8 mouse cellular contexts compared by ENCODE assay signal in the genomic region with DNA sequence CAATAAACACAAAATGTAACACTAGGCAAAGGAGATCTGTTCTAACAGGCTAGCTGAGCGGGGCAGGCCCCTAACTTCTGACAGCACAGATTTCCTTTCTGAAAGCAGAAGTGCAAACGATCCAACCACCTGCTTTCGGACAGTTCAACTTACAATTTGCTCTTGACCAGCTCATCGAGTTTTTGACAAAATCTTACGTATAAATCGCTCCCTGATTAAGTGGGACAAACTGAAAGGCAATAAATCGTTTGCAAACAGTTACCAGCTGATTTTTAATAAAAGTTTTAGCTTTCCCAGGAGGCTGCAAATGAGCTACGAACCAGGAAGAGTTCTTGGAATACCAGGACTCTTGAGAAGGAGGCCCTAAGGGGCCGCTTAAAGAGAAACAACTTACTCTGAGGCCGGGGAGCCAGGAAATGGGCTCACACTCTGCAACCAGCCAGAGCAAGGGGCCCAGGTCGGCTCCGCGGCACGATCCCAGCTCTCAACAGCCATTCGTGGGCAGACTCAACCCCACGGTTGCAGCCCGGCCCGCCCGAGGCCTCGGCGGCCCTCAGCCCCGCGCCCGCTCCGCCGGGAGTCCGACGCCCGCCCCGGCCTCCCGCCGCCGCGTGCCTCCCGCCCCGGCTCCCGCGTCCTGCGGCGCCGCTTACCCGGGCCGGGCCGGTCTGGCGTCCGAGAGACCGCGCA. TPM values are rescaled to one million over a fixed set of nuclear protein-coding genes. Genes with fewer than 3 reads are reported as not detected.
A peak's percentile ranks its signal among the peaks of the same experiment; 100 is the strongest.
DNase-seq lines count a peak whose midpoint lies in the region; ATAC-seq and TF ChIP-seq lines count a peak whose summit lies in the region.

No protein-coding gene starts in this region.

- WGBS in cerebellum, adult 2 months: under 1% methylated on average over 48 of the region's 48 CpGs
- WGBS in forebrain, embryonic 10.5 days: under 1% methylated on average over 48 of the region's 48 CpGs
- 2% methylated on average over 48 of the region's 48 CpGs for whole genome bisulfite sequencing in hindbrain, embryonic 15.5 days
- WGBS in neural tube, embryonic 11.5 days: under 1% methylated on average over 30 of the region's 48 CpGs

- H3K36me3 ChIP-seq in forebrain, embryonic 10.5 days (replicated peaks): peaks cover 43% of the 10 kb centered on the region
- H3K36me3 ChIP-seq in hindbrain, embryonic 15.5 days: peaks cover 11% of the 10 kb centered on the region
- H3K36me3 ChIP-seq in neural tube, embryonic 11.5 days (ENCODE audit: control insufficient read depth, insufficient read depth, low read length): peaks cover 2% of the 10 kb centered on the region; the same call in 1 of the 2 replicates

- H3K4me1 ChIP-seq in cerebellum, adult 2 months (ENCODE audit: control insufficient read depth, insufficient read depth, low read length): peaks cover 7% of the 10 kb centered on the region
- peaks cover 31% of the 10 kb centered on the region for H3K4me1 ChIP-seq in forebrain, embryonic 10.5 days
- peaks cover 29% of the 10 kb centered on the region for H3K4me1 ChIP-seq in hindbrain, embryonic 15.5 days (replicated peaks)
- H3K4me1 ChIP-seq in neural tube, embryonic 11.5 days (ENCODE audit: control insufficient read depth, insufficient read depth, low read length): peaks cover 15% of the 10 kb centered on the region

- H3K9ac ChIP-seq in hindbrain, embryonic 15.5 days: peak overlapping the region; percentile 95
- H3K9ac ChIP-seq in neural tube, embryonic 11.5 days (ENCODE audit: low read length): peak overlapping the region; percentile 85

- peak overlapping the region; percentile 82 for H3K4me3 ChIP-seq in cerebellum, adult 2 months (replicated peaks; ENCODE audit: insufficient read depth, low read depth, low read length)
- peak overlapping the region; percentile 89 for H3K4me3 ChIP-seq in forebrain, embryonic 10.5 days
- peak overlapping the region; percentile 88 for H3K4me3 ChIP-seq in hindbrain, embryonic 15.5 days
- H3K4me3 ChIP-seq in neural tube, embryonic 11.5 days (ENCODE audit: low read depth, low read length): peak overlapping the region; percentile 81

- TF ChIP-seq POLR2A in cerebellum, adult 2 months (IDR thresholded peaks at IDR 0.05; ENCODE audit: borderline replicate concordance, insufficient read depth, low read length): no peak

- no peaks in the 10 kb centered on the region for H3K27me3 ChIP-seq in cerebellum, adult 2 months (ENCODE audit: control insufficient read depth, insufficient read depth, low read length)
- H3K27me3 ChIP-seq in forebrain, embryonic 10.5 days (ENCODE audit: poor library complexity, severe bottlenecking): no peaks in the 10 kb centered on the region
- H3K27me3 ChIP-seq in hindbrain, embryonic 15.5 days: no peaks in the 10 kb centered on the region
- H3K27me3 ChIP-seq in neural tube, embryonic 11.5 days (ENCODE audit: control insufficient read depth, insufficient read depth, low read length): no peaks in the 10 kb centered on the region

- DNase-seq in cerebellum, adult 2 months: peak in 1 of 2 experiments; percentile 30
- no peak for DNase-seq in cerebellum, adult 9-11 months
- peak; percentile 37 for DNase-seq in T-cell, adult 2 months (ENCODE audit: low spot score)
- no peak for DNase-seq in forebrain, embryonic 10.5 days (ENCODE audit: extremely low spot score, low spot score)
- DNase-seq in lung, adult 18-20 months: peak; percentile 47 to 49
- DNase-seq in neural tube, embryonic 11.5 days (ENCODE audit: low spot score): no peak
- DNase-seq in frontal cortex, postnatal 36 days (ENCODE audit: low spot score in 2 of 2): no peak

- H3K9me3 ChIP-seq in forebrain, embryonic 10.5 days: no peaks in the 10 kb centered on the region
- H3K9me3 ChIP-seq in hindbrain, embryonic 15.5 days: no peaks in the 10 kb centered on the region
- no peaks in the 10 kb centered on the region for H3K9me3 ChIP-seq in neural tube, embryonic 11.5 days (ENCODE audit: control insufficient read depth, low read length)

- ATAC-seq in hindbrain, embryonic 15.5 days (ENCODE audit: low FRiP score, low read depth): no peak
- ATAC-seq in neural tube, embryonic 11.5 days (ENCODE audit: insufficient read depth, low FRiP score, low TSS enrichment): no peak; the same call in 1 of the 2 replicates

- H3K27ac ChIP-seq in cerebellum, adult 2 months (ENCODE audit: insufficient read depth, low read length): peak overlapping the region; percentile 92
- peak overlapping the region; percentile 100 for H3K27ac ChIP-seq in forebrain, embryonic 10.5 days
- peak overlapping the region; percentile 99 for H3K27ac ChIP-seq in hindbrain, embryonic 15.5 days (replicated peaks)
- peak overlapping the region; percentile 74 for H3K27ac ChIP-seq in neural tube, embryonic 11.5 days (ENCODE audit: low read depth, low read length)

- no peak for TF ChIP-seq CTCF in cerebellum, adult 2 months (IDR thresholded peaks at IDR 0.05; ENCODE audit: borderline replicate concordance, insufficient read depth, low read depth, low read length)

- peak overlapping the region; percentile 68 for H3K4me2 ChIP-seq in hindbrain, embryonic 15.5 days
- H3K4me2 ChIP-seq in neural tube, embryonic 11.5 days (ENCODE audit: low read depth): peak overlapping the region; percentile 65

RNA-seq across cellular contexts. Expression of gene Zfp706, which starts 1.0 kb away (rescaled TPM):
- polyA plus RNA-seq in cerebellum, adult 2 months (2012; rRNA removed): 120 and 125 TPM in 2 replicates
- 490 and 521 TPM in 2 replicates for polyA plus RNA-seq in forebrain, embryonic 10.5 days (2016; fragmentation: Nextera tagmentation; extraction: Ambion mirVana)
- 407 and 424 TPM in 2 replicates for polyA plus RNA-seq in hindbrain, embryonic 15.5 days (2015; fragmentation: Nextera tagmentation; extraction: Ambion mirVana)
- polyA plus RNA-seq in neural tube, embryonic 11.5 days (2014; fragmentation: Nextera tagmentation; extraction: Ambion mirVana): 389 and 398 TPM in 2 replicates

Comparison
In these comparisons a context has a peak if more than half of its experiments do, and no peak if none do; other contexts are left out.
1. DNase-seq: peak in T-cell, adult 2 months (single experiment) and lung, adult 18-20 months (2 of 2); none in cerebellum, adult 9-11 months (single experiment), forebrain, embryonic 10.5 days (single experiment), neural tube, embryonic 11.5 days (single experiment) and frontal cortex, postnatal 36 days (0 of 2).
2. Peak in every context shown above with its lines, with median percentiles within 50 percentile points of each other: H3K27ac ChIP-seq and H3K4me3 ChIP-seq.